Mouse (Mus musculus) ES-E14 (cell line): ENCODE data around the gene Tnnt2.

ENCODE experiments used
- CHD2 ChIP-seq: IDR thresholded peaks from 2 replicates; pipeline ENCODE4 v1.6.1; 2014; ENCODE audit warnings: mild to moderate bottlenecking, low read depth, low read length, inconsistent platforms
- HCFC1 ChIP-seq: IDR thresholded peaks from 2 replicates; pipeline ENCODE4 v1.6.1; 2012; ENCODE audit warnings: low read length, inconsistent platforms, borderline replicate concordance; ENCODE audit not compliant: insufficient read depth
- MAFK ChIP-seq: IDR thresholded peaks from 2 replicates; pipeline ENCODE4 v1.6.1; 2014; ENCODE audit warnings: mild to moderate bottlenecking, low read depth, low read length, inconsistent platforms; ENCODE audit not compliant: insufficient read depth

DNA sequence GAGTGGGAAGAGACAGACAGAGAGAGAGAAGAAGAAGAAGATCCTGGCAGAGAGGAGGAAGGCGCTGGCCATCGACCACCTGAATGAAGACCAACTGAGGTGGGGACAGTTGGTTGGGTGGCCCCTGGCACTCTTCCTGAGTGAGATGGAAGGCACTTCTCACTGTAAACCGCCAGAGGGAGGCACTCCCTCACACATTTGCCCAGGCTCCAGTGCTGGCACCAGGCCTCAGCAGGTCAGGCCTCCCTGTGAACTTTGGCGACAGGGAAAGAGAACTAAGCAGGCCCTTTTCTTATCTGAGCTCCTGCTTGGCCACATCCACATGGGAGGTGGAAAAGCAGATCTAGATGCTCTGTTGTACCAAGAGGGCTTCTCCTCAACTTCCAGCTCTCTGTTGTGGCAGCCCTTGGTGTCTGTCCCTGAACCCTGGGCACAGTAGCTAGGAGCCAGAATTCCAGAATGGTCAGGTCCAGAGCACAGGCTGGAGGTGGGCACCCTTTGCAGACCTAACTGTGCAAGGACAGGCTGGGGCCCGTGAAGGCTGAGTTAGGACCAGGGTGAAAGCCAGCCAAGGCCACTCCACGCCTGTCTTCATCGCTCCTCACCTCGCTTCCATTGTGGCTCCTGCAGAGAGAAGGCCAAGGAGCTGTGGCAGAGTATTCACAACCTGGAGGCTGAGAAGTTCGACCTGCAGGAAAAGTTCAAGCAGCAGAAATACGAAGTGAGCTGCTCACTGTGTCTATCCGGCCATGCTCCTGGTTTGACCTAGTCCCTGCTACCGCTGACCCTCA, 14.8 kb downstream of the Tnnt2 start:
- no peak for TF ChIP-seq CHD2
- no peak for TF ChIP-seq HCFC1
- TF ChIP-seq MAFK = no peak
